Mouse (Mus musculus): ENCODE measurements around the gene Gm14326.
"Not testable (repeated sequence)": the region's sequence is repeated elsewhere in the genome, so short reads cannot be mapped to it uniquely, and the experiment has no call there.

- not testable (repeated sequence) for TF ChIP-seq POLR2A (IDR thresholded peaks at IDR 0.05; ENCODE audit: control insufficient read depth, low read depth, low read length); CTCF (IDR thresholded peaks at IDR 0.05; ENCODE audit: control insufficient read depth, insufficient read depth, insufficient replicate concordance, low read depth, low read length)
Observed at GRCm38 (mm10) chr2:177898171-177898570, 58.9 kb downstream of the Gm14326 start.
